Mouse (Mus musculus) liver, adult 10 weeks (tissue): ENCODE measurements around the gene Plekhh3. TPM values are rescaled to one million over a fixed set of nuclear protein-coding genes. Genes with fewer than 3 reads are reported as not detected.

Experiments
- polyA plus RNA-seq: library from polyadenylated mRNA; stranded (reverse); fragments of 350-450 nt; fragmentation: Illumina TruSeq; extraction: RNeasy Lipid Tissue Mini Kit (QIAGEN cat#74804); gene quantifications from one replicate; pipeline ENCODE4 v1.2.3, GENCODE M21; 2014; ENCODE audit warnings: low read depth, low replicate concordance

Plekhh3 gene
- polyA plus RNA-seq: not detected

DNA sequence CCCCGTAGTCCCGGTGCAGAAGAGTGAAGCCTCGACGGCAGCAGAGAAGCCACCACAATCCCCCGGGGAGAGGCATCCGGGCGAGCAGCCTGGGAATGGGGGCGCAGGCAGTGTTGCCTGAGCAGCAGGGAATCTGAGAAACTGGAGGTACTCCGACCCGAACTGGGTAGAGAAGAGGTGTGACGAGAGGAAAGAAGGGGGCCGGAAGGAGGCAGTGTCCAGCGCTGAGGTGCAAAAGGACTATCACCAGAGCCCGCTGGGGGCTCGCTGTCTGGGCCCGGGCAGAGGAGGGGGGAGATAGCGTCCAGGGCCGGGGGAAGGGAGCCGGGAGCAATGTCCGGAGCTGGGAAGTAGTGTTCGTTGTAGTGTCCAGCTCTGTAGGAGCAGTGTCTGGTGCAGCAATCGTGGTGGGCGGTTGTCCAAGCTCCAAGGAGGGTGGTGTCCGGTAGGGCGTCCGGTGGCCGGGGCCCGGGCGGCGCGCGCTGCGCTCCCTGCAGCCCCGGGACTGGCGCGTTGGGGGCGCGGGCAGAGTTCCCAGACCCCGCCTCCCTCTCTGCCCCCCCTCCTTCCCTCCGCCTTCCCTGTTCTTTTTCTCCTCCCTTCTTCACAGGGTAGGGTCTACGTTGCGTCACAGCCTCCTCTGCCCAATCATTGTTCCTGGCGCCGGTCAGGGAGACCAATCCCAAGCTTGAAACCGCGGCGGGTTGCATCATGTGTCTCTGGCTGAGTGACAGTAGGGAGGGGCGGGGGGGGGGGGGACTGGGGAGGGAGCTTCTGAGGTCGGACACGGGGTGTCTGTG is at the start of gene Plekhh3:
TSS of gene Plekhh3 (minus strand) at position 541 of the 800 bp plus-strand sequence.

GRCm38 (mm10) chr11:101174851-101175628 is 3.9 kb upstream of the Plekhh3 start, which contains the start of gene Ccr10:
Gene Ccr10 (minus strand): TSS chr11:101175443.

GRCm38 (mm10) chr11:101170354-101170810 is 769 bp downstream of the Plekhh3 start, which contains the start of gene Cntnap1:
Gene Cntnap1 (plus strand): TSS chr11:101170523.

GRCm38 (mm10) chr11:101155728-101156371 is 15.3 kb downstream of the Plekhh3 start, which contains the start of gene Tubg2:
Gene Tubg2 (plus strand): TSS chr11:101155907.

GRCm38 (mm10) chr11:101119761-101120544 is 51.2 kb downstream of the Plekhh3 start, which contains the start of the genes Retreg3 and Tubg1:
Gene Retreg3 (minus strand): TSS chr11:101119893.
Gene Tubg1 (plus strand): TSS chr11:101119938.

Other genes starting within 250 kb of the Plekhh3 start
- gene Stat3, start 231.8 kb downstream of the Plekhh3 start, polyA plus RNA-seq: 25.1 TPM
- 3.3 TPM for gene Cavin1, start 200.5 kb downstream of the Plekhh3 start, polyA plus RNA-seq
- gene Atp6v0a1, start 161.9 kb downstream of the Plekhh3 start, polyA plus RNA-seq: 23.9 TPM
- gene Naglu, start 101.3 kb downstream of the Plekhh3 start, polyA plus RNA-seq: 1.4 TPM
- gene Hsd17b1, start 92.9 kb downstream of the Plekhh3 start, polyA plus RNA-seq: not detected
- 11.6 TPM for gene Coasy, start 88.8 kb downstream of the Plekhh3 start, polyA plus RNA-seq
- 40.8 TPM for gene Mlx, start 84.1 kb downstream of the Plekhh3 start, polyA plus RNA-seq
- gene Psmc3ip, start 75.9 kb downstream of the Plekhh3 start, polyA plus RNA-seq: not detected
- 43.4 TPM for gene Retreg3, start 51.5 kb downstream of the Plekhh3 start, polyA plus RNA-seq
- 1.6 TPM for gene Tubg1, start 51.4 kb downstream of the Plekhh3 start, polyA plus RNA-seq
- gene Tubg2, start 15.4 kb downstream of the Plekhh3 start, polyA plus RNA-seq: not detected
- gene Cntnap1, start 828 bp downstream of the Plekhh3 start, polyA plus RNA-seq: 0.08 TPM
- not detected for gene Ccr10, start 4.1 kb upstream of the Plekhh3 start, polyA plus RNA-seq
- 6.2 TPM for gene Ezh1, start 55.1 kb upstream of the Plekhh3 start, polyA plus RNA-seq
- 4.4 TPM for gene Ramp2, start 74.7 kb upstream of the Plekhh3 start, polyA plus RNA-seq
- gene Vps25, start 82.4 kb upstream of the Plekhh3 start, polyA plus RNA-seq: 82.1 TPM
- gene Wnk4, start 89.2 kb upstream of the Plekhh3 start, polyA plus RNA-seq: not detected
- gene Cntd1, start 107.7 kb upstream of the Plekhh3 start, polyA plus RNA-seq: not detected
- 11.5 TPM for gene Coa3, start 107.8 kb upstream of the Plekhh3 start, polyA plus RNA-seq
- 49.8 TPM for gene Becn1, start 130.9 kb upstream of the Plekhh3 start, polyA plus RNA-seq
- 96.3 TPM for gene Psme3, start 144.9 kb upstream of the Plekhh3 start, polyA plus RNA-seq
- gene Aoc2, start 153.7 kb upstream of the Plekhh3 start, polyA plus RNA-seq: not detected
- 0.16 TPM for gene Aoc3, start 159.3 kb upstream of the Plekhh3 start, polyA plus RNA-seq
- 315 TPM for gene G6pc, start 196.2 kb upstream of the Plekhh3 start, polyA plus RNA-seq
- gene Aarsd1, start 246.3 kb upstream of the Plekhh3 start, polyA plus RNA-seq: 5.7 TPM